Mouse (Mus musculus): ENCODE data around the gene Slc46a1.

- no peak for TF ChIP-seq CTCF (IDR thresholded peaks at IDR 0.05; ENCODE audit: control insufficient read depth, insufficient read depth, insufficient replicate concordance, low read depth, low read length)
- TF ChIP-seq POLR2A (IDR thresholded peaks at IDR 0.05; ENCODE audit: control insufficient read depth, low read depth, low read length), result no peak
Measured at GRCm38 (mm10) chr11:78450337-78450736, 15.2 kb upstream of the Slc46a1 start.
